13 mouse cellular contexts compared by ENCODE assay signal in genomic region chr6:8900021-8900728, GRCm38 (mm10). TPM values are rescaled to one million over a fixed set of nuclear protein-coding genes. Genes with fewer than 3 reads are reported as not detected.
DNase-seq lines count a peak whose midpoint lies in the region; ATAC-seq lines count a peak whose summit lies in the region.
"Had no signal": no experiment of that assay in that cellular context is flagged by ENCODE, and none has a peak within 500 bp of the region (broad histone marks: within the 10 kb centered on the region; RNA-seq: fewer than 3 reads in every experiment).

No protein-coding gene starts in this region.

- ATAC-seq in hindbrain, embryonic 14.5 days (ENCODE audit: low FRiP score), result 0 out of 2 replicates have a peak, but pooled peaks have one; percentile 37
- ATAC-seq in granulocyte monocyte progenitor cell, adult 5-6 weeks (replicated peaks; ENCODE audit: poor library complexity, severe bottlenecking), result no peak

- H3K36me3 ChIP-seq in hindbrain, embryonic 14.5 days (replicated peaks; ENCODE audit: control insufficient read depth, insufficient read depth), result no peaks in the 10 kb centered on the region

- H3K27me3 ChIP-seq in hindbrain, embryonic 14.5 days (ENCODE audit: control insufficient read depth, insufficient read depth, low read length), result no peaks in the 10 kb centered on the region

- WGBS in hindbrain, embryonic 14.5 days, result 51% methylated on average over 7 of the region's 7 CpGs

- H3K4me3 ChIP-seq in hindbrain, embryonic 14.5 days (replicated peaks; ENCODE audit: low read length), result no peak overlapping the region

- H3K9me3 ChIP-seq in hindbrain, embryonic 14.5 days (ENCODE audit: control insufficient read depth, low read length), result no peaks in the 10 kb centered on the region

- DNase-seq in layer of hippocampus, adult 11-12 months (ENCODE audit: low spot score), result peak; percentile 45
- no peak for DNase-seq in layer of hippocampus, postnatal 25 days (ENCODE audit: extremely low spot score in 1 of 2, low spot score in 1 of 2)
- DNase-seq in hindbrain, embryonic 14.5 days (ENCODE audit: low spot score), result no peak
- peak; percentile 18 to 69 for DNase-seq in left cerebral cortex, adult 9 months (ENCODE audit: low spot score in 2 of 2)
- DNase-seq in right cerebral cortex, postnatal 25 days, result peak; percentile 37
- no peak for DNase-seq in spleen, postnatal 36 days (ENCODE audit: low spot score in 2 of 2)
- DNase-seq: adrenal gland, adult 8-10 months; cerebellum, adult 11-12 months; kidney, postnatal 36 days had no signal

- no peak overlapping the region for H3K9ac ChIP-seq in hindbrain, embryonic 14.5 days
- H3K9ac ChIP-seq: liver, embryonic 14.5 days had no signal

- peak overlapping the region; percentile 52; the same call in 1 of the 2 replicates for H3K27ac ChIP-seq in hindbrain, embryonic 14.5 days
- H3K27ac ChIP-seq: liver, embryonic 14.5 days; macrophage had no signal

- H3K4me1 ChIP-seq in hindbrain, embryonic 14.5 days (replicated peaks; ENCODE audit: control insufficient read depth, insufficient read depth, low read length), result peaks cover 9% of the 10 kb centered on the region

- H3K4me2 ChIP-seq in hindbrain, embryonic 14.5 days (replicated peaks), result no peak overlapping the region

RNA-seq across cellular contexts. Expression of gene Nxph1, which starts 48.1 kb away (rescaled TPM):
- 10 to 100 TPM; 38.9 to 39.0 TPM for total RNA-seq in layer of hippocampus, postnatal 25 days (2021)
- polyA plus RNA-seq in hindbrain, embryonic 14.5 days (2014; fragmentation: Nextera tagmentation; extraction: Ambion mirVana), result 105 and 107 TPM in 2 replicates
- total RNA-seq in granulocyte monocyte progenitor cell, adult 5-6 weeks (2014; fragmentation: Nextera tagmentation), result not detected in 2 replicates
- not detected in 2 replicates for total RNA-seq in granulocyte monocyte progenitor cell, adult 5-6 weeks (2017)
- total RNA-seq: heart, adult 8-10 months had no signal
- polyA plus RNA-seq: liver, embryonic 14.5 days; macrophage had no signal

Comparison
In these comparisons a context has a peak if more than half of its experiments do, and no peak if none do; other contexts are left out.
1. DNase-seq: peak in layer of hippocampus, adult 11-12 months (single experiment), left cerebral cortex, adult 9 months (2 of 2) and right cerebral cortex, postnatal 25 days (single experiment); none in layer of hippocampus, postnatal 25 days (0 of 2), hindbrain, embryonic 14.5 days (single experiment) and spleen, postnatal 36 days (0 of 2).
2. RNA of gene Nxph1, which starts 48.1 kb away (total RNA-seq): 38.9 to 39.0 TPM in layer of hippocampus, postnatal 25 days; not detected in granulocyte monocyte progenitor cell, adult 5-6 weeks; every median in the first group is over 10 times any median in the second.